Mouse (Mus musculus): ENCODE measurements around the gene Cldn3. TPM values are rescaled to one million over a fixed set of nuclear protein-coding genes. Genes with fewer than 3 reads are reported as not detected.

The Cldn3 gene
- total and polyA plus RNA-seq, 3 experiments = not detected

DNA sequence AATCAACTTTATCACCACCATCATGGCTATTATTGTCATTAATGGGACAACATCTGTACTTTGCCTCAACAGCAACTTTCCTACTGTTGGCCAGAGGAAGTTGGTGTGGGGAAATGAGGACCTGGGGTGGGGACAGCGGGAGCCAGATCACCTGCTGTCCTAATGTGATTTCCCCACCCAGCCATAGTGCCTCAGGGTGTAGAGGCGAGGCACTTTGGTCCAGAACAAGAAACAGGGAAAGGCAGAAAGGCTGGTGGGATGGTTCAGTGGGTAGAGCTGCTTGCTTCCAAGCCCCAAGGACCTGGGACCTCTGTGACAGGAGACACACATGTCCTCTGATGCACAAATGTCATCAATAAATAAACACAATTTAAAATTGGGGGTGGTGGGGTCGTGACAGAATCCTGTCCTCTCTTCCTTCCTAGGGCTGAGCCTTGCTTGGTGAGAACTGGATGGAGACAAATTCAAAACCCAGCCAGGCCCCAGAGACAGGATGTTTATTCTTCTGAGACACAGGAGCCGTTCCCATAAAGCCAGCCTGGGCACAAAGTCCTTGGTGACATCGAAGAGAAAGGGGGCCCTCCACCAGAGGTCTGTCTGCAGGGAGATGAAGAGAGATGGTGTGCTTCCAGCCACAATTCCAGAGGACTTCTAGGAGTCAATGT lies 38.5 kb upstream of the Cldn3 start:
- Histone ChIP-seq H3K9ac (ENCODE audit: insufficient read depth, low read depth) (no peak overlapping the region), H3K4me2 (ENCODE audit: insufficient read depth, low read depth, poor library complexity, severe bottlenecking) (no peak overlapping the region), H3K4me1 (ENCODE audit: control insufficient read depth in 1 of 2, insufficient read depth in 2 of 2) (peaks cover 25 to 43% of the 10 kb centered on the region in 2 experiments), H3K9me3 (replicated peaks; ENCODE audit: low read length) (no peaks in the 10 kb centered on the region), H3K4me3 (replicated peaks in 1 of 3; ENCODE audit: low read depth in 2 of 3, low read length in 2 of 3, poor library complexity in 1 of 3) (no peak overlapping the region), H3K27ac (ENCODE audit: insufficient read depth, low read depth) (no peak overlapping the region), H3K79me2 (replicated peaks; ENCODE audit: control insufficient read depth, extremely low read depth, insufficient read depth, poor library complexity, severe bottlenecking) (no peaks in the 10 kb centered on the region), H3K27me3 (replicated peaks) (peaks cover 5% of the 10 kb centered on the region), H3K36me3 (replicated peaks in 1 of 2; ENCODE audit: control insufficient read depth in 1 of 2, insufficient read depth in 1 of 2, low read length in 1 of 2) (no peaks in the 10 kb centered on the region)
- TF ChIP-seq SMC3 (IDR thresholded peaks at IDR 0.05; ENCODE audit: low read depth, low read length) (no peak), BHLHE40 (IDR thresholded peaks at IDR 0.05; ENCODE audit: low read depth, low read length) (no peak), ELF1 (IDR thresholded peaks at IDR 0.05; ENCODE audit: low read depth, low read length) (no peak), MAX (IDR thresholded peaks at IDR 0.05; ENCODE audit: low read length) (no peak), KAT2A (IDR thresholded peaks at IDR 0.05; ENCODE audit: insufficient replicate concordance, low read length) (no peak), RAD21 (IDR thresholded peaks at IDR 0.05; ENCODE audit: low read depth, low read length) (no peak), HCFC1 (IDR thresholded peaks at IDR 0.05; ENCODE audit: low read depth, low read length) (no peak), GABPA (IDR thresholded peaks at IDR 0.05; ENCODE audit: insufficient replicate concordance, low read depth, low read length) (no peak), PAX5 (IDR thresholded peaks at IDR 0.05; ENCODE audit: low read length) (no peak), CTCF (conservative IDR thresholded peaks at IDR 0.05 in 1 of 2, IDR thresholded peaks at IDR 0.05 in 1 of 2; ENCODE audit: low read depth in 2 of 2, low read length in 2 of 2) (no peak), EP300 (IDR thresholded peaks at IDR 0.05; ENCODE audit: low read length) (no peak), MYC (IDR thresholded peaks at IDR 0.05; ENCODE audit: low read depth, low read length) (no peak), TCF12 (IDR thresholded peaks at IDR 0.05; ENCODE audit: low read depth, low read length) (no peak)
- no peak for DNase-seq (ENCODE audit: extremely low read depth)
- in situ Hi-C loops (cut with MboI; ENCODE audit: low pct_ligation_motif_present, low pct_unique_long_range_greater_than_20kb, low sequenced_read_pairs) (no loop called here), dilution Hi-C loops (cut with MboI; ENCODE audit: extremely low pct_ligation_motif_present, extremely low pct_unique_long_range_greater_than_20kb, low sequenced_read_pairs) (no loop called here)

DNA sequence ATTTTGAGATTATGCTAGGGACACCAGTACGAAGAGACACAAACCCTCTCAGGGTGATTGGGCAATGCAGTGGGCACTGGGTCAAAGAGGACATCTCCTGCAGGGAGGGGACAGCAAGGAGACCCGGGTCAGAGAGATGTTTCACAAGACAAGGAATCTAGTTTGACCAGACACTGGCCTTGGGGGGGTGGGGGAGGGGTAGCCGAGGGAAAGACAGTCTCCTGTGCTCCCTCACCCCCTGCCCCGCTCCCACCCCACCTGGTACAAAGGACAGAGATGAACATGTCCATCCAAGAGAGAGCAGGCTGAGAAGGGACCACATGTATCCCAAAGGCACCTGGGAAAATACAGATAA lies 38.0 kb upstream of the Cldn3 start:
- H3K4me2 ChIP-seq (ENCODE audit: insufficient read depth, low read depth, poor library complexity, severe bottlenecking) = no peak overlapping the region
- H3K4me1 ChIP-seq (ENCODE audit: control insufficient read depth in 1 of 2, insufficient read depth in 2 of 2) = peaks cover 23 to 38% of the 10 kb centered on the region in 2 experiments
- H3K4me3 ChIP-seq (replicated peaks in 1 of 3; ENCODE audit: low read depth in 2 of 3, low read length in 2 of 3, poor library complexity in 1 of 3) = no peak overlapping the region
- no peaks in the 10 kb centered on the region for H3K36me3 ChIP-seq (replicated peaks in 1 of 2; ENCODE audit: control insufficient read depth in 1 of 2, insufficient read depth in 1 of 2, low read length in 1 of 2)
- H3K9me3 ChIP-seq (replicated peaks; ENCODE audit: low read length) = no peaks in the 10 kb centered on the region
- H3K27ac ChIP-seq (ENCODE audit: insufficient read depth, low read depth) = no peak overlapping the region
- no peaks in the 10 kb centered on the region for H3K79me2 ChIP-seq (replicated peaks; ENCODE audit: control insufficient read depth, extremely low read depth, insufficient read depth, poor library complexity, severe bottlenecking)
- peaks cover 5% of the 10 kb centered on the region for H3K27me3 ChIP-seq (replicated peaks)
- dilution Hi-C loops (cut with MboI; ENCODE audit: extremely low pct_ligation_motif_present, extremely low pct_unique_long_range_greater_than_20kb, low sequenced_read_pairs) = no loop called here
- no peak overlapping the region for H3K9ac ChIP-seq (ENCODE audit: insufficient read depth, low read depth)
- in situ Hi-C loops (cut with MboI; ENCODE audit: low pct_ligation_motif_present, low pct_unique_long_range_greater_than_20kb, low sequenced_read_pairs) = no loop called here
- no peak for TF ChIP-seq TBP (conservative IDR thresholded peaks at IDR 0.05; ENCODE audit: low read depth, low read length)
- TF ChIP-seq NRF1 (IDR thresholded peaks at IDR 0.05; ENCODE audit: low read depth, low read length) = no peak
- no peak for TF ChIP-seq CHD1 (IDR thresholded peaks at IDR 0.05; ENCODE audit: low read depth, low read length)
- no peak for TF ChIP-seq NELFE (IDR thresholded peaks at IDR 0.05; ENCODE audit: low read depth, low read length)
- no peak for DNase-seq (ENCODE audit: extremely low read depth)

Data from CH12.LX (cell line).